Mouse (Mus musculus): Measurements from ENCODE around the gene Sult1c1. TPM values are rescaled to one million over a fixed set of nuclear protein-coding genes. Genes with fewer than 3 reads are reported as not detected.

Sult1c1 gene
- total and polyA plus RNA-seq, 3 experiments: not detected

- Histone ChIP-seq H3K9me3 (replicated peaks; ENCODE audit: low read length) (peaks cover 9% of the 10 kb centered on the region), H3K79me2 (replicated peaks; ENCODE audit: control insufficient read depth, extremely low read depth, insufficient read depth, poor library complexity, severe bottlenecking) (no peaks in the 10 kb centered on the region), H3K4me2 (ENCODE audit: insufficient read depth, low read depth, poor library complexity, severe bottlenecking) (no peak overlapping the region), H3K4me3 (replicated peaks in 1 of 3; ENCODE audit: low read depth in 2 of 3, low read length in 2 of 3, poor library complexity in 1 of 3) (no peak overlapping the region), H3K27ac (ENCODE audit: insufficient read depth, low read depth) (no peak overlapping the region), H3K4me1 (ENCODE audit: control insufficient read depth in 1 of 2, insufficient read depth in 2 of 2) (no peaks in the 10 kb centered on the region), H3K27me3 (replicated peaks) (no peaks in the 10 kb centered on the region), H3K36me3 (replicated peaks in 1 of 2; ENCODE audit: control insufficient read depth in 1 of 2, insufficient read depth in 1 of 2, low read length in 1 of 2) (no peaks in the 10 kb centered on the region), H3K9ac (ENCODE audit: insufficient read depth, low read depth) (no peak overlapping the region)
- TF ChIP-seq POLR2A (IDR thresholded peaks at IDR 0.05; ENCODE audit: low read depth, low read length): no peak
- no peak for TF ChIP-seq MAX (IDR thresholded peaks at IDR 0.05; ENCODE audit: low read length)
- no peak for TF ChIP-seq SMC3 (IDR thresholded peaks at IDR 0.05; ENCODE audit: low read depth, low read length)
- TF ChIP-seq HCFC1 (IDR thresholded peaks at IDR 0.05; ENCODE audit: low read depth, low read length): no peak
- no peak for TF ChIP-seq RCOR1 (conservative IDR thresholded peaks at IDR 0.05; ENCODE audit: low read depth, low read length)
- no peak for TF ChIP-seq PAX5 (IDR thresholded peaks at IDR 0.05; ENCODE audit: low read length)
- no peak for TF ChIP-seq ELF1 (IDR thresholded peaks at IDR 0.05; ENCODE audit: low read depth, low read length)
- no peak for TF ChIP-seq USF1 (IDR thresholded peaks at IDR 0.05; ENCODE audit: low read depth, low read length)
- TF ChIP-seq JUND (conservative IDR thresholded peaks at IDR 0.05; ENCODE audit: low read depth, low read length): no peak
- TF ChIP-seq ZC3H11A (IDR thresholded peaks at IDR 0.05; ENCODE audit: low read depth, low read length): no peak
- no peak for TF ChIP-seq MEF2A (IDR thresholded peaks at IDR 0.05; ENCODE audit: borderline replicate concordance, low read depth, low read length)
- TF ChIP-seq TBP (conservative IDR thresholded peaks at IDR 0.05; ENCODE audit: low read depth, low read length): no peak
- TF ChIP-seq MAFK (IDR thresholded peaks at IDR 0.05; ENCODE audit: insufficient replicate concordance, low read length): no peak
- no peak for TF ChIP-seq CHD2 (IDR thresholded peaks at IDR 0.05; ENCODE audit: low read length)
- no peak for TF ChIP-seq ZNF384 (IDR thresholded peaks at IDR 0.05; ENCODE audit: low read depth, low read length)
- TF ChIP-seq MXI1 (IDR thresholded peaks at IDR 0.05; ENCODE audit: low read depth, low read length): no peak
- TF ChIP-seq POLR2AphosphoS2 (IDR thresholded peaks at IDR 0.05; ENCODE audit: low read depth, low read length): no peak
- DNase-seq (ENCODE audit: extremely low read depth): no peak
- dilution Hi-C loops (cut with MboI; ENCODE audit: extremely low pct_ligation_motif_present, extremely low pct_unique_long_range_greater_than_20kb, low sequenced_read_pairs) (no loop called here), in situ Hi-C loops (cut with MboI; ENCODE audit: low pct_ligation_motif_present, low pct_unique_long_range_greater_than_20kb, low sequenced_read_pairs) (no loop called here)
Measured at GRCm38 (mm10) chr17:53941569-53942162, 48.8 kb downstream of the Sult1c1 start.

DNA sequence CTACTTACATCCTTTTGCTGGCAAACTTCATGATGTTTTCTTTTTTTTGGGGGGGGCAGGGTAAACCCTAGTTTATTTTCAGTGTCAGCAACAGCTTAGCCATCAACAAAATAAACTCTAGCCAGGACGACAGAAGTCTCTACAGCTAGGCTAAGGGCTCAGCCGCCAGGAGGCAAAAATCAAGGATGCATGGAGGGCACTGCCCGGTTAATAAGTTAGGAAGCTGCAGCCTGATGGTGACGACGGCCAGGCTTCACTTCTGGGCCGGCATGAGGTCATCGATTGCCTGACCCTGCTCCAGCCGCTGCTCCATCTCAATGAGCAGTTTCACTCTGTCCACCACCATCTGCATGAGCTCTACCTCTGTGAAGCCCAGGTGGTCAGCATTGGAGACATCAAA, 49.7 kb downstream of the Sult1c1 start:
- no peaks in the 10 kb centered on the region for H3K4me1 ChIP-seq (ENCODE audit: control insufficient read depth in 1 of 2, insufficient read depth in 2 of 2)
- H3K36me3 ChIP-seq (replicated peaks in 1 of 2; ENCODE audit: control insufficient read depth in 1 of 2, insufficient read depth in 1 of 2, low read length in 1 of 2): no peaks in the 10 kb centered on the region
- TF ChIP-seq ZKSCAN1 (IDR thresholded peaks at IDR 0.05; ENCODE audit: borderline replicate concordance, low read depth, low read length) (no peak), UBTF (IDR thresholded peaks at IDR 0.05; ENCODE audit: low read depth, low read length) (no peak), NRF1 (IDR thresholded peaks at IDR 0.05; ENCODE audit: low read depth, low read length) (no peak), ZMIZ1 (IDR thresholded peaks at IDR 0.05; ENCODE audit: low read depth, low read length) (no peak), ZC3H11A (IDR thresholded peaks at IDR 0.05; ENCODE audit: low read depth, low read length) (no peak), RAD21 (IDR thresholded peaks at IDR 0.05; ENCODE audit: low read depth, low read length) (no peak), SMC3 (IDR thresholded peaks at IDR 0.05; ENCODE audit: low read depth, low read length) (no peak), ELF1 (IDR thresholded peaks at IDR 0.05; ENCODE audit: low read depth, low read length) (no peak), NELFE (IDR thresholded peaks at IDR 0.05; ENCODE audit: low read depth, low read length) (no peak), SIN3A (IDR thresholded peaks at IDR 0.05; ENCODE audit: low read length) (no peak), POLR2A (IDR thresholded peaks at IDR 0.05; ENCODE audit: low read depth, low read length) (no peak), KAT2A (IDR thresholded peaks at IDR 0.05; ENCODE audit: insufficient replicate concordance, low read length) (no peak), CTCF (conservative IDR thresholded peaks at IDR 0.05 in 1 of 2, IDR thresholded peaks at IDR 0.05 in 1 of 2; ENCODE audit: low read depth in 2 of 2, low read length in 2 of 2) (no peak), GABPA (IDR thresholded peaks at IDR 0.05; ENCODE audit: insufficient replicate concordance, low read depth, low read length) (no peak)
- H3K4me3 ChIP-seq (replicated peaks in 1 of 3; ENCODE audit: low read depth in 2 of 3, low read length in 2 of 3, poor library complexity in 1 of 3): no peak overlapping the region
- H3K79me2 ChIP-seq (replicated peaks; ENCODE audit: control insufficient read depth, extremely low read depth, insufficient read depth, poor library complexity, severe bottlenecking): no peaks in the 10 kb centered on the region
- no peaks in the 10 kb centered on the region for H3K27me3 ChIP-seq (replicated peaks)
- no peak overlapping the region for H3K9ac ChIP-seq (ENCODE audit: insufficient read depth, low read depth)
- H3K9me3 ChIP-seq (replicated peaks; ENCODE audit: low read length): peaks cover 9% of the 10 kb centered on the region
- no peak overlapping the region for H3K27ac ChIP-seq (ENCODE audit: insufficient read depth, low read depth)
- in situ Hi-C loops (cut with MboI; ENCODE audit: low pct_ligation_motif_present, low pct_unique_long_range_greater_than_20kb, low sequenced_read_pairs) (no loop called here), dilution Hi-C loops (cut with MboI; ENCODE audit: extremely low pct_ligation_motif_present, extremely low pct_unique_long_range_greater_than_20kb, low sequenced_read_pairs) (no loop called here)
- DNase-seq (ENCODE audit: extremely low read depth): no peak
- no peak overlapping the region for H3K4me2 ChIP-seq (ENCODE audit: insufficient read depth, low read depth, poor library complexity, severe bottlenecking)
